Mouse (Mus musculus) CH12F3 (cell line): ENCODE measurements around the gene Map1b.

ENCODE experiments used
- in situ Hi-C: fragments of 300-500 bp; cut with MboI; formaldehyde crosslinking; loops from 2 replicates; pipeline ENCODE4 v1.14.3; 2020; ENCODE audit warnings: low sequenced_read_pairs

Gene Map1b

DNA sequence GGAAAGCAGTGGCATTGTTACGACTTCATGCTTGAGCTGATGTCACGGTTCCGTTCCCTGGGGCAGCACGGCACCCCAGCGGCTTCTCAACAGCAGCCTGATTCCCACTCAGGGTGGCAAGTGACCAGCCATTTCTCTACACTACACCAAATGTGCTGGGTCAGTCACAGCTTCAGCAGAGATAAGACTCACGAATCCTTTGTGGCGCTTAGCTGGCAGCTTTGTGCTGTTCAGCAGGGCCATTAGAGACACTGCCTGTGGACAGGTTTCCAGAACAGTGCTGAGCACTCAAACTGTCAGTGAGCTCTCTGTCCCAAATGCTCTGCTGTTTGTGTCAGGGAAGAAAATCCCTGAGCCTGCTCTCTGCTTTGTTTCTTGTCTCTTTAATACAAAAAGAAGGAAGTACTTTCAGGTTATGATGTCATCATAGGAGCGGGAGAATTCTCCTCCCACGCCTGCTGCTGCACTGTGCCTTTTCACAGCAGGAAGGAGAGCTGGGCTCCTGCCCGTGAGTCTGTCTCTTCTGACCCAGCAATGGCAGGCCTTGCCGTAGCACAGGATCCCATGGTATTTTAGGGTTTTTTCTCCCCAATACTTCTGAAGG is 103.8 kb downstream of the Map1b start:
- in situ Hi-C loops, result no loop called here

DNA sequence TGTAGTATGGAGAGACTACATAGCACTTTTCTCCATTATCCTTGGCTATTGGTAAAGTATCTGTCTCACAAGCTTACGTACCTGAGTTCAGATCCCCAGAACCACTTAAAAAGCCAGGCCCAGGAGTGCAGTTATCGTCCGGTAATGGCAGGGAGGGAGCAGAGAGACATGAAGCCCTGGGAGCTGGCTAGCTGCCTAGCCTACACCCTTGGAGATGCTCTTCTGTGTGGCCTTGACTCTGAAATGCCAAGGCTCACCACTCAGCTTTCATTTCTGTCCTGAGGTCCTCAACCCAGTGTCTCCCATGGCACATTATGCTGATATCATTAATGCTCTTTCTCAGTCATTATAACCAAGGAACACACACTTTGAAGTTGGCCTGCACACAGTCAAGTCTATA is 104.6 kb downstream of the Map1b start:
- in situ Hi-C loops, result no loop called here

DNA sequence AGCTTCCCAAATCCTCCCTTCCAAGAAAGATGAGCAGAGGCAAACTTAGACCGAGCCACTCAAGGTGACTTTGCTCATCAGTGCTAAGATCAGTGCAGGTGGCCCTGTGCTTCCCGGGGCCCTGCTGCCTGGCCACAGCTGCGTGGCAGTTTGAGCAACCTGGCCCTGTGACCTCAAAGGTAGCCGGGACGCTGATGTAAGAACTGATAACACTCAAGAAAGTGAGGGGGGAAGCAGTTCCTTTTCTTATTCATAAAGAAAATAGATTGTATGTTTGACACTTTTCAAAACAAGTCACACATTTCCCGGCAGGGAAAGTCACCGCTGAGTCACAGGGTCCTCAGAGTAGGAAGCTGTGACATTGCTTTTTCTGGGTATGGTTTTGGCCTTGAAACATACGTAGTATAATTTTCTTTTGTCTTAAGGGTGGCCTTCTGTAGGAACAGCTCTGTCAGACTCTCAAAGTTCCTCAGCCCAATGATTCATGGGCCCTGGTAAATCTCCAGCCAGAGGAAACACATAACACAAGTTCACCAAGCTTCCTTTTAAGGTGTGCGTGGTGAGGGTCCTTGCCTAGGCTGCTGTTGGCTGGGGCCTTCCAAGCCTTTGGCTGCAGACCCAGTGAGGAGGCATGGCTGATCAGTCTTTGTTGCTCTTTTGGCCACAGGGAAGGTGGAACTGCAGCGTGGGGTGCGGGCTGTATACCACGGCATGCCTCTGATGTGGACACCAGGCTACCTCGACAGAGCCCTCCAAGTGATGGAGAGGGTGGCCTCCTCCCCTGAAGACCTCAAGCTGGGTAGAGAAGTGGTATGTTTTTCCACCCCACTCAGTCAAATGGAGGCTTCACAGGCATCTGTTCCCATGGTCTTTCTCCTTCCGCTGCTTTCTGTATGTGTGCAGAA is 105.5 kb downstream of the Map1b start:
- in situ Hi-C loops, result no loop called here

DNA sequence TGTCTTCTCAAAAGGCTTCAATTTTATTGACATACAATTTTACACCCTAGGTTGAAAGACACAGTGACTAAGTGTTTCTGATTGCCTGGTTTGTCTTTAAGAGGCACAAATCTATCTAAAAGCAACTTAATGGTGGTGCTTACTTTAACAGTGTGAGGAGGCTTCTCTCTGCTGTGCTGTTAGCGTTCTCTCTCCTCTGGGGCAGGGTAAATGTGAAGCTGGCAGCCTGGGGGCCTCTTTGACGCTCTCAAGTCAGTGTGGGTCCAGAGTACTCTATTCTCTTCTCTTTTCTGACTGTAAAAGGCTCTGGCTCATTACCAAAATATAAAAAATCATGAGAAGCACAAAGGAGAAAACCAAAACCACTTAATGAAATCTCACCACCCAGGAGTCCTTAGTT is 107.1 kb downstream of the Map1b start:
- in situ Hi-C loops, result no loop called here

DNA sequence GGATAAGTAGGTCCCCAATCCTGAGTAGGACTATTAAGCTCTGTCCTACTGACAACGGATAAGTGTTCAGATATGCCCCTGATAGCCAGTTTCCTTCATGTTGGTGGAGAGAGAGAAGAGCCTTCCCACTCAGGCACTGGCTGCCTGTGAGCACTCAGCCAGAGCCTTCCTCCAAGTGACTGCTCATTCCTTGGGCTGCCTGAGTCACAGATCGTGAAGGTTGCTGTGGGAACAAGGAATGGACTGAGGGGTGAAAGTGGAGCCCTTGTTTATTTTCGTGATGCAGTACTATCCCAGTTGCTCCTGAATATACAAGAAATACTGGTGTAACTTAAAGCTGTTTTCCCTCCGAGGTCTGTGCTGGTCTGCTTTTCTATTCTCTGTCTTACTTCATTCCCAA is 117.0 kb downstream of the Map1b start:
- in situ Hi-C loops, result no loop called here

DNA sequence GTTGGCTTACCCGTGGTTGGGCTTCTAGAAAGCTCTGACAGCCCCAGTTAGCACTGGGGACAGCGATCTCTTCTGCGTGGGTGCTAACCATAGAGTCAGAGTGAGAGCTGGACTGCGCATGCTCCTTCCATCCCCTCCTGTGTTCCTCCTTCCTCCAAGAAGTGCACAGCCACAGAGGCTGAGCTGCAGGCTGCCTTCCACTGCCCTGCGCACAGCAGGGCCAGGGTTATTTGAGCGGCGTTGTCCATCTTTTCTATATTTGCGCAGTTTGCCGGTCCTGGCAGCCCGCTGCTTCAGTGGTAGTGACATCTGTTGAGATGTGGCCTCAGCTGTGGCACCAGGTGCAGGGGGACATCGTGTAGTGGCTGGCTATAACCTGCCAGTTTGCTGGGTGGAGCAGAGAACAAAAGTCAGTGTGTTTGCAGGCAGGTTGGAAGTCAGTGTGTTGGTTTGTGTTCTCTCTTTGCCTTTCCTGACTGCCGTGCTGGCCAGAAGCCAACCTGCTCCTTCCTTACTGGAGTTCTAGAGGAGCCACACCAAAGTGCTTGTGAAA is 118.1 kb downstream of the Map1b start:
- in situ Hi-C loops, result no loop called here

DNA sequence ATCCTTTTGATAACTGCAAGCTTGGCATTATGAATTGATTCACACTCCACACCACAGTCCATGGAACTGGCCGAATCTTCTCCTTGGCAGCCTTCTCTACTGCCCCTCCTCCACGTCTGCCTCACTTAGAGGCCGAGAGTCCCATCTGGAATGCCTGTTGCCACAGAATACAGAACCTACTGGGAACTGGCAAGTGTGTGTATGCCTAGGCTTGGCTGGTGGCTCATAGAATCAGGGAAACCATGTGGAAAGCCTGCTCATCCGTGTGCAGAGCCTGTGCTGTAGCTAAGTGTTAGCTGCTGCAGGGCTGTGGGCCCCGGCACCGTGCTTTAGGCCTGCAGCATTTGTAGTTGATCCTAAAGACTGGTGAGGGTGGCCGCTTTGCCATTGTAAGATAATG is 119.1 kb downstream of the Map1b start:
- in situ Hi-C loops, result no loop called here

DNA sequence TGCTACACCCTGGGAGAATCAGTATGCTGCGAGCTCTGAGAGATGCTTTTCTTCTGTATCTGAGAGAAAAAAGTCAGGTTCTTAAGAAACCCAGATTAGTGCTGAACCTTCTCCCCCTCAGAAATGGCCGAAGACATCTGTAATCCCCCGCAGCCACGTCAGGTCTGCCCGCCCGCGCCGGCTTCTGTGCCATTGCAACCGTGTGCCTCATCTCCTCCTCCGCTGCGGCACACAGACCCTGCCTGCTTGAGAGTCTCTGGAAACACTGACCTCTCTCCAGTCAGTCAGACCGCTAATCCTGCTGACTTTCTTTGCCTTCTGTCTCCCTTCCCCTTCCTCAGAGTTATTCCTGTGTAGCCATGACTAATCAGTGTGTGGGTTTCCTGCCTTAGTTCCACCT is 120.8 kb downstream of the Map1b start:
- in situ Hi-C loops, result no loop called here

DNA sequence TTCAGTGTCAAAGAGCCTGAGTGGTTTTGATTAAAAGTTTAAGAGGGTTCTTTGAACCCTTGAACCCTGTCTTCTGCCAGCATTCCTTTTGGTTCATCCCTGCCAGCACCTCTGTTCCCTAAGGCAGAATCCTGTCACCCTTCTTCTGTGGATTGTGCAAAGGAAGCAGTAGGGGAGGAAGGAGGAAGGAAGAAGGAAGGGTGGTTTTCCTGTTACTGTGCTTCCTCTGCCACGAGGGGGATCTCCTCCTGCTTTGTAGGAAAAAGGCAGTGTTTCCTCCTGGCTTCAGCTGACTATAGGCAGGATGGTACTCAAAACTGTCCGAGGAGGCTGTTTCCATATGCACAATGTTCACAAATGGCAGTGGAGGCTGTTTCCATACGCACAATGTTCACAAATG is 121.6 kb downstream of the Map1b start:
- in situ Hi-C loops, result no loop called here

DNA sequence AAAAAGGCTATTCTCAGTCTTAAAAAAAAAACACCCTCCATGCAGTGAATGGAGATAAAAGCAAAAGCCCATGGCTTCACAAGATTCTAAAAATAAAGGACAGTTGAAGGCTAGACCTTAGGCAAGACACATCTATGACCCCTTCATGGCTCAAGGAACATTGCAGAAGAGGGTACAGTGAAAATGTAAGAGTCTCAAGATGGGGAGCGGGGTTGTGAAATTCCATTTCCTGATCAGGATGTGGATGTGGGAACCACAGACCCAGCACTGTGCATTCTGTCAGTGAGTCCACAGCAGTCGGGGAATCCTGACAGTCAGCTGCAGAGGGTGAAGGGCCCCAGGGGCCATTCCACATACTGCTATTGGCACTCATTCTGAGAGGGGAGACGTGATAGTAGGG is 123.2 kb downstream of the Map1b start:
- in situ Hi-C loops, result no loop called here

DNA sequence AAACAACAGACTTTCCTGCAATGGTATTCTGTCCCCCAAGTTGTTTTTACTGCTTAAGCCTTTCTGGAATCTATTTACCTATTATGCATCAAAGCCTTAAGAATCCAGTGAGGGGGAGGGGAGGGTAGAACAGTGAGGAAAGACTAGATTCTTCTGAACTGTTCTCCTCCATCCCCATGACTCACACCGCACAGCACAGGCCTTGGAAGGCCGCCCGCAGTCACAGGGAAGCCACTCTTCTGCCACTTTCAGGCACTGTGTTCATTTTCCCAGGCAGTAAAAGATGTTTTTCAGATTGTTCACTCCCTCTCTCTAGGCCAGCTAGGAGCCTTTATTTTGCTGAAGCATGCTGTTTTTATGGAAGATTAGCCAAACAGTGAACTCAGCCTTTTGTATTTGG is 124.9 kb downstream of the Map1b start:
- in situ Hi-C loops, result no loop called here

DNA sequence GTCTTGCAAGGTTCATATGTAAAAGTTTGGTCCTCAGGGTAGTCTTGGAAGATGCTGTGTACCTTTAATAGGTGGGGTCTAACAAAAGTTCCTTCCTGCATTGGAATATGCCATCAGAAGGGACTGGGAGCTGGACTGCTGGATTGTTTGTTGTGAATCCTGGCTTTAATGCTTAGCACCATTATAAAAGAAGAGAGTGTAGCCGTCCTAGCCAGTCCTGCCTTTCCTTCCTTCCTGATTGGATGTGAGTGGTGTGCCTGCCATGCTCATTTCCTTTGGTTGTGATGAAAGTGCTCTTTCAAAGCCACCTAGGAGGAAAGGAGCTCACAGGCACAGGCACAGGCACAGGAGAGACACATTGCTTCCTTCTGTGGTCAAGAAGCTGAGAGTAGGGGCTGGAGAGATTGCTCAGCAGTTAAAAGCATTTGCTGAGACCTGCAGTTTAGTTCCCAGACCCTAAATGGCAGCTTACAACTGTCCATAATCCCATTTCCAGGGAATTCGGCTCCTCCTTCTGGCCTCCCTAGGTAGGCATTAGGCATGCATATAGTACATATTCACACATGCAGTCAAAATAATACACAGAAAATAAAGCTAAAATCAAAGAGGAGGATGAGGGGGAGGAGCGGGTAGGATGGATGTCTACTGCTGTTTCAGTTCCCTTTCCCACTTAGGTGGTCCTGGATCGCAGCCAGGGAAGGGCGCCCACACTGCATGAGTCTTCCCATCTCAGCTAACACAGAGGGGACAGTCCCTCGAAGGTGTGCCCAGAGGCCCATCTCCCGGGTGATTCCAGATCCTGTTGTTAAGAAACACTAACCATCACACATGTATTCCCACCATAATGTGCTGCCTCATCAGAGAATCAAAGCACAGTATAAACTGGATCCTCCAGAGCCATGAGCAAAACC is 128.2 kb downstream of the Map1b start:
- in situ Hi-C loops, result no loop called here

DNA sequence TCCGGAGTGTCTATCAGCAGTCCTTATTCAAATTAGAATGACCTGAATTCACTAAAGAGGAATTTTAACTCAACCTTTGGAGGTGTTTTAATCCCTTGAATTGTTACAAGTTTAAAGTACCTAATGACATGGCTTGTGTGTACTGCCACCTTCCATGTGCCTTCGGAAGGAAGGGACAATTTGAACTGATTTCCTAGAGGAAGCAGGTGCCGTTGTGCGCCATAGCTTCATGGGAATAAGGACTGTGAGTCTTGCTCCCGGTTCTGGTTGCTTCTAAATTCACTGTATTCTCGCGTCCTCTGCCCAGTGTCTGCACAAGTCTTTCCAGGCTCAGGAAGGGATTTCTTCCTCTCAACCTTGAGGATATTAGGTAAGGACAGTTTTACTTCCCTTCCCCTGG is 130.0 kb downstream of the Map1b start:
- in situ Hi-C loops, result no loop called here

DNA sequence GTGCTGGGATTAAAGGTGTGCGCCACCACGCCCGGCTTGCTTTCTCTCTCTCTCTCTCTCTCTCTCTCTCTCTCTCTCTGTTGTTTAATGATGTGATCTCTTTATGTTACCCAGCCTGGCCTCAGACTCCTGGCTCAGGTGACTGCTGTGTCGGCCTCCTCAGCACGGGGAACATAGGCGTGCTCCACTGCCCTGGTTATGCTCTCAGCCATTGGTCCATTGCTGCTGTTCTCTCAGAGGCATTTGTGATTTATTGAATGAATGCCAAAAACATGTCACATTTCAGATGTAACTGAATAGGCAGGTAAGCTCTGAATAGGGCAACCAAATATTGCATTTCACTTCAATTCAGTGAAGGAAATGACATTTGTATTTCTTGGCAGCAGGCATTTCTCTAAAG is 130.4 kb downstream of the Map1b start:
- in situ Hi-C loops, result no loop called here

DNA sequence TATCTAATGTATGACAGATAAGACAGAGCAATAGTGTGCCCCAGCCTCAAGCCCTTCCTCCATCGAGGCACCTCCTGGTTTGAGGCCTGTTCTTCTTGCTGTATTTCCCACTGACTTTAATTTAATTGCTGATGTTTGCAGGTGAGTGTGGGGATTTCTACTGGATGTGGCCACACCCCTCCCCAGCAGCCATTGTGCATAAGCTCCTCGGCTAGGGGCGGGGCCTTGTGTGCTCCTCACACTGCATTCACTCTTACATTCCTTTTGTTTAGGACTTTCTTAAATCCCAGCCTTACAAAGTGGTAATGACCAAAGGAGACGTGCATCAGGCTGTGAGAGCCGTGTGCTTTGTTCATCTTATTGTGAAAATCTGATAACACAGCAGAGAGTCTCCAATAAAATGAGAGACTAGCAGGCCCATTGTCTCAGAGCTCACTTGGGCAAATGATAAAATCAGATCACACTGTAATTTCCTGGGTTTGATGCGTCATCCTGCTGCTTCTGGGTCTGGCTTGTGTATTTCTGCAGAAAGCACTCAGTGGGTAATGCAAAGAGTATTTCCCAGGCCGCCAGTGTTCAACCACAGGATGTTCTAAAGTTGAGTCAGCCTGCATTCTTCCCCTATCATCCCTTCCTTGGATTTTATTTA is 131.7 kb downstream of the Map1b start:
- in situ Hi-C loops, result no loop called here

DNA sequence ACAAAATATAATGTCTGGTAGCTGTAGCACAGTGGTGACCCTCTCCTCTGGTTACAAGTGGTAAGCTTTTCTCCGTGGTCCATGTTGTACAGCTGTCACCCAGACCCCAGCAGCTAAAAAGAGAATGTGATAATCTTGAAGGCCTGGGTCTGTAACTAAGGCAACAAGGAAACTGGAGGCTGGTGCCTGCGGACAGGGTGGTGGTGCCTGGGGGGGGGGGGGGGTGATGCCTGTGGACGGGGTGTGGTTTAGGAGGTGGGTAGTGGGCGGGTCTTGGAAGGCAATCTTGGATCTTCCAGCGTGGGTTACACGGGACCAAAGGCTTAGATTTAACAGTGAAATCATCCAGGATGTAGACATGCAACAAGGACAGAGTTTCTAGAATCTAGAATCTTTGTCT is 134.0 kb downstream of the Map1b start:
- in situ Hi-C loops, result no loop called here

DNA sequence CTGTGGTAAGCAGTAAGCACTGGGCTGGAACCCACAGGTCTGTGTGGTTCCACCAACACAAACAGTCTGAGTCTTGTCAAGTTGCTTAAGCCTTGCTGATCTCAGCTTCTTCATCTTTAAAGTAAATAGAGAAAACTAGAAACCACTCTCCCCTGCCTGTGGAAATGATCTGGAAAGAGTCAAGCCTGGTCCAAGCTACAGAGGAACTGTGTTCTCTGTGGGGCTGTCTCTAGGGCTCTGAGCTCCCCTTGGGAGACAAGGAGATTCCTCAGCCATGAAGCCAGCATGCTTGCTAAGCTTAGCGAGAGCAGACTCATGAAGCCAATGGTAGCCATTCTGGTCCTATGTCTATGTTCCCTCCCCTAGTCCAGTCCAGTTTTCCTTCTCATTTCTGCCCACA is 138.1 kb downstream of the Map1b start:
- in situ Hi-C loops, result loop anchor here (10.0 kb wide), 1 partner anchor 467 kb away; no protein-coding TSS in a partner anchor

DNA sequence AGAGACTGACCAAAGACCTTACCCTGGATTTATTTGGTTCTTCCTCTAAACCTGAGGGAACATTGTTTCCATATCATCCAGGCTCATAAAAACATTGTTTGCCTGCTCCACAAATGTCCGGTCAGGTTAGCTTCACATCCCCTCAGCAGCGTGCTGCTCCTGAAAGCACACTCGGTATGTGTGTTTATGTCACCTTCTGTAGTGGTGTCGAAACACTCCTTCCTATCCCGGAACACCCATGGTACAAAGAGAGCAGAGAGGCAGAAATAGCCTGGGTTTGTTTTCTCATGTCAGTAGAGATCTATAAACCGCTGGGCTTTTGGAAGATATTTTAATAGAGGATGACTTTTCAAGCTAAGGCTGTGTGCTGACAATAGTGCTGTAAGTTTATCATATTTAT is 139.3 kb downstream of the Map1b start:
- in situ Hi-C loops, result loop anchor here (10.0 kb wide), 1 partner anchor 468 kb away; no protein-coding TSS in a partner anchor

DNA sequence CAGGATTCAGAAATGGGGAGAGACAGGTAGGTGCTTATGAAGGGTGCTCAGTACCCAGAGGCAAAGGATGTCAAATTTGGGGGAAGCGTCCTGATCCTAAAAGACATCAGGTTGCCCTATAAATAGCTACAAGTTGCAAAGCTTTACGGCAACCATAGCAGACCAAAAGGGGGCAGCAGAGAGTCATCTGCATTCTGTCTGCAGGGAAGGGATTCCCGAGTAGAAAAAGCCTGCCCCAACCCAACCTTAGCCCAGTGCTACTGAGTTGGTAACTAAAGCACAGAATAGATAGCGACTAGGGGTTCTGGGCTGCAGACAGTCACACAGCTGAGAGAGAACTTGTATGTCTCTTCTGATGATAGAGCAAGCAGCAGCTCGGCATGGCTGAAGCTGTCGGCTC is 140.8 kb downstream of the Map1b start:
- in situ Hi-C loops, result loop anchor here (10.0 kb wide), 1 partner anchor 469 kb away; no protein-coding TSS in a partner anchor

DNA sequence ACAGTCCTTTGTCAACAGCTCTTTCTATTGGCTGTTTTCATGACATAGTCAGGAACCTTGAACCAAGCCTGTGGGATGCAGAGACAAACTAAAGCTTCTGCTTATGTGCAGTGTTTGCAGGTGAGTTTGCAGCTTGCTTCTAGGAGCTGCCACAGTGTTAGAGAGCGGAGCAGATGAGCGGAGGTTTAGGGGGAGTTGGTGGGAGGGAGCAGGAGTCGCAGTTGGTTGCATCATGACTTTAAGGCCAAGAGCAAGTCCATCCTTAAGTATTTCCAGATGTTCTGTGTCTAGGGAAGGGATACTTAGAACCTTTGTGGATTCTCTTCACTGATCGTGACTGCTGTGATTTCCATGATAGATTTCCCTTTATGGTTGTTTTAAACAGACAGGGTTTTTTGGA is 142.1 kb downstream of the Map1b start:
- in situ Hi-C loops, result loop anchor here (10.0 kb wide), 1 partner anchor 471 kb away; no protein-coding TSS in a partner anchor
